Mouse (Mus musculus): ENCODE results near the gene Pdpn.
A peak's percentile ranks its signal among the peaks of the same experiment; 100 is the strongest.

Gene Pdpn

DNA sequence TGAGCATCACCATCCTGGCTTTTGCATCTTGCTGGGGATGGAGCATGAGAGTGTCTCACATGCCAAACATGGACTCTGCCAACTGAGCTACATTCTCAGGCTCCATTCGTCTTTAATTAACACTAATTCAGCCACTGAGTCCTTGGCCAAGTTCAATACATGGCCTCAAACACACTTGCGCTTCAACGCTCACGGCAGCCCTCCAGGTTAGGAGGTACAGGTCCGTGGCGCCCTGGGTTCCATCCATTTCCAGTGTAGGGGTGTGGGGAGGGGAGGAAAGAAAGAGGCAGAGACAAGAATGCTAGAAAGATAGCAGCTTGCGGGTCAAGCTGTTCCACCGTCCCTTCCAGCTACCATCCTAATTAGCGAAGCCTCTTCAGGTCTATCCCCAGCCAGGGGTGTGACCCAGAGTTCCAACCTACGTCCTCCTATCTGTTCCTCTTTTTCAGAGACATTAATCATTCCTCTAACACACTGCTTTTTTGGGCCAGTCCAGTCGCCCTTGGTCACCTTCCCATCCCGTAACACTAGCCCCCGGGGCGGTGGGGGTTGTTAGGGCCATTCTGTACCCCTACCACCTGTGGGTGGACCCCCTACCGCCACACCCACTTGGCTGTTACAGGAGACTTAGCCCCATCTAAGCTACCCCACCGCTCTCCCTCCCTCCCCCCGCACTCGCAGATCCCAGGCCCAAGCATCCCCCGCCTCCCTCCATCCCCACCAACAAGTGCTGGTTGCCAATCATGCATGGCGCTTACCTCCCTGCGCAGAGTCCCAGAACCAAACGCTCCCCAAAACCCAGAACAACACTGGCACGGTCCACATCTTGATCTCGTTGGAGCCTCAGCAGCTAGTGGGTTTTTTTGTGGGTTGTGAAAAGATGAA lies 691 bp downstream of the Pdpn start:
- DNase-seq: peak; percentile 67

DNA sequence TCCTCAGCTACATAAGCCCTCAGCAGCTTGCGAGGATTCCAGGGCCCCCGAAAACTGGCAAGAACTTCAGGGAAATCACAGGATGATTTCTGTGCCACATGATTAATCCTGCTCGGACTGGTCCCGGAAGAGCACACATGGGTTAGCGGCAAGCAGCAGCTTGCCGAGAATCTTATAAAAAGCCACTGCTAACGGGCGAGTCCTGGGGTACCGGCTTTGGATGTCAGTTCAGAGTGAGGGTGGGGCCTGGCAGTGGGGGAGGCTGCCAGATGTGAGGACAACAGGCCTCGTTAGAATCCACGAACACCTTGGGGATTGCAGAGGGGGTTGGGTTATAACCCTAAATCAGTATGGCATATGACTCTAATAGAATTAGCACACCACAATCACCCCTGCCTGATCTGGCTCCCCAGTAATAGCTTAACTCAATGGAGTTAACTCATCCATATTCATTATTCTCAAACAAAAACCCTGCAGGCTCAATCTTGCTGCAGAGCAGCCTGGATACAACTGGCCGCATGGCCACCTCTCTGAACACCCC lies 2.3 kb downstream of the Pdpn start:
- no peak for DNase-seq

DNA sequence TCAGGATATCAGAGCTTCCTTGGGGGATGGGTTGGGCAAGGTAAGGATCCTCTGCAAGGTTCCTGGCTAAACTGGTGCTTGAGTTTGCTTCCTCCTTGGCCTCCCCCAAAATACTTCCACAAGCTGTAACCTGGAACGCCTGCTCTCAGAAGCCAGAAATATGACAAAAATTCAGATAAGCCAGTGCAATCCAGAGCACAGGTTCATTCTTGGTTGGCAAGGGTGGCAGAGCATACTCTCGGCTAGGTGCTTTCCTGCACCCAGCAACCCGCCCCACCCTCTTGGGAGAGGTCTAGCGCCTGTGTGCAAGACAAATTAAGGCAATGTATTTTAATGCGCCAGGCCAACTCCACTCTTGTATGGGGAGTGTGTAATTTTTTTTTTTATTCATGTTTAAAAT lies 3.2 kb downstream of the Pdpn start:
- no peak for DNase-seq

DNA sequence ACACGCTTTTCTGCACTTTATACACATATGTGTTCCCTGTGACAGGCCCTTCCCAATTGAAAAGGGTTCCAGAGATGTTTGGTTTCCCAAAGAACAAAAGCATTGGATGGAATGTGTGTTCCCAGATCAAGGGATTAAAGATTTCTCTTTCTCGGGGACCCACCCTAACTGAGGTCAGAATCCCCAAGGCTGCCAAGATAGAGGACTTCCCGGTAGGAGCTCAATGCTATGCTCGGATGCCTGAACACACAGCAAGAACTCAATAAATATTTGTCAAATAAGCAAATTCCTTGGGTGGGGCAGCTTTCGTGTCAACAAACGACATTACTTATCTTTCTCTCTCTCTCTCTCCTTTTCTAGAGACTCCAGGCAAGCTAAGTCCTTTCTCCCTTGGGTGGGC lies 5.0 kb downstream of the Pdpn start:
- no peak for DNase-seq

DNA sequence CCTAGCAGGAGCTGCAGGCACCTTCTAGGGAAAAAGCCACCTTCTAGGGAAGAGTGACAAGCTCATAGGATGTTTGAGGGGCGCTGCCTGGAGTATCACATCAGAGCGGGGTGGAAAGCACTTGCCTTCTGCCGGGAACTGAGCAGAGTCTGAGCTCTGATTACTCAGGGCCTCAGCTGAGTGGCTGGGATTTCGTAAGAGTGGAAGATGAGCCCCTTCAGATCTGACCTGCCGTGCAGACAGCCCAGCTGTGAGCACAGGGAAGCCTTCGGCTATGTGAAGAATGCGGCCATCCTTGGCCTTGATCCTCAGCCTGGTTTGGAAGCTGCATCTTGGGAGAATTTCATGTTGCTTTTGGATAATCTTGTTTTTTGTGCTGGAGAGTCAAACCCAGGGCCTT lies 10.5 kb downstream of the Pdpn start:
- no peak for DNase-seq

DNA sequence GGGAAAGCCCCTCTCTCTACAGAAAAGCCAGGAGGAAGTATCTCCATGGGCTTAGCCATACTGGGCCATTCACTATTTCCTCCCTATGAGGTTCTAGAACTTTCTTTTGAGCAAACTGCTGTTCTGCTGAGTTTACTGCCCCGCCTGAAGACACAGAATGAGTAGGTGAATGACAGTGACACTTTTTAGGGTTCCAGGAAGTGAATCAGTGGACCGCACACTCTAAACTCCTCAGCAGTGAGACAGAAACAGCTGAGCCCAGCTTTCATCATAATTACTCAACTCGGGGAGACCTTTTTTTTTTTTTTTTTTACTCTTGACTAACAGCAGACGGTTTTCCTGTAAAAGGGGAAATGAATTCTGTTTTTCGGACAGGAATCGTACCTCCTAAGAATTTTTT lies 10.9 kb downstream of the Pdpn start:
- DNase-seq: no peak

DNA sequence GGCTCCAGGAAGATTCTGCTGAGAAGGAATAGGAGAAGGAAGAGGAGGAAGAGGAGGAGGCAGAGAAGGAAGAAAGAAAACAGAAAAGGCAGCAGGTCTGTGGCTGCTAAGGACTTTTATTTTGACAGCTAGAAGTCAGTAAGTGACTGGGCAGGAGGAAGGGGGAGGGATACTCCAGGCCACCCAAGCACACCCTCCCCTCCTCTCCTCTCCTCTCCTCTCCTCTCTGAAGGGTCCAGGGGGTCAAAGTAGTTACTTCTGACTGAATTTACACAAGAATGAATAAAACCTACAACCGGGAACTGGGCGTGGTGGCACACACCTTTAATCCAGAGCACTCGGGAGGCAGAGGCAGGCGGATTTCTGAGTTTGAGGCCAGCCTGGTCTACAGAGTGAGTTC lies 12.3 kb downstream of the Pdpn start:
- DNase-seq: no peak

DNA sequence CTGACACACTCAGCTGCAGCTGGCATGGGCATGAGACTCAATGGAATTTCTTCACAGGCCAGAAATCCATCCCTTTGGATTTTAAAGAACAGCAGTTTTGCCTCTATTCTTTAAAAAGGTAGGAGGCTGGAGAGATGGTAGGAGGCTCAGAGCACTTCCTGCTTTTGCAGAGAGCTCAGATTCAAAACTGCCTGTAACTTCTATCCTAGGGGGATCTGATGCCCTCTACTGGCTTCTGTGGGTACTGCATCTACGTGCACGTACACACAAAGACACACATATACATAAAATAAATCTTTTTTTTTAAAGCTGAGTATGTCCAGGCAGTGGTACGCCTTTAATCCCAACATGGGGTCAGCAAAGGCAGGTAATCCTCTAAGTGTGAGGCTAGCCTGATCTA lies 19.2 kb downstream of the Pdpn start:
- DNase-seq: peak; percentile 72

DNA sequence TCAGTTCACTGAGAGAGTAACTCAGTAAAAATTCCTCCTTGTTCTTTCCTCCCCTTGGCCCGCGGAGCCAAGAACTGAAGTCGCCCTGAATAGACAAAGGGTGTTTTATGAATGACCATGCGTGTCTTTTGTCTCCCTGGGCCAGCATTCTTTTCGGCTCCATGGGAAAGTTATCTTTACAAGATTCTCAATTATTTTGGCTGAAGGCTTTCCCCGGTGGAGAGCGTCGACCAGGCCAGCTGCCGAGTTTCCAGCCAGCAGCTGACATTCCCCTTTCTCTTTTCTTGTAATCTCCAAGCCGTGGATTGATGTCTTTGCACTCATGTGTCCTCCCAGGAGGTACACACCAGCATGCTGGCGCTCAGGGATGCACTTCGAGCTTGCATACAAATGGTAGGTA lies 19.7 kb downstream of the Pdpn start:
- DNase-seq: peak; percentile 88

DNA sequence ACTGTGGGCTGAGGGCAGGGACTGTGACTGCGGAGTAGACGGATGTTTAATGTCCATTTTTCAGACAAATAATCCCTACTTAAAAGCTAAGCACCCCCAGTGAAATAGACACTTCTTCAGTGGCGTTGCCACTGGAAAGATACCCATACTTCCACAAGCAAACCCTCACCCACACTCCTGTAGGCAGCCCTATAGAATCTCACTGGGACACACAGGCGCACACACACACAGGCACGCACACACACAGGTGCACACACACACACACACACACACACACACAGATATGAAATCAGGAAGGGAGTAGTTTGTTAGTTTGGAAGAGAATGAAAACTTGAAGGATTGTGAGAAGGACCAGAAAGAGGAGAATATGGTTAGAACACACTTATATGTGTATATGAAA lies 20.3 kb downstream of the Pdpn start:
- no peak for DNase-seq

DNA sequence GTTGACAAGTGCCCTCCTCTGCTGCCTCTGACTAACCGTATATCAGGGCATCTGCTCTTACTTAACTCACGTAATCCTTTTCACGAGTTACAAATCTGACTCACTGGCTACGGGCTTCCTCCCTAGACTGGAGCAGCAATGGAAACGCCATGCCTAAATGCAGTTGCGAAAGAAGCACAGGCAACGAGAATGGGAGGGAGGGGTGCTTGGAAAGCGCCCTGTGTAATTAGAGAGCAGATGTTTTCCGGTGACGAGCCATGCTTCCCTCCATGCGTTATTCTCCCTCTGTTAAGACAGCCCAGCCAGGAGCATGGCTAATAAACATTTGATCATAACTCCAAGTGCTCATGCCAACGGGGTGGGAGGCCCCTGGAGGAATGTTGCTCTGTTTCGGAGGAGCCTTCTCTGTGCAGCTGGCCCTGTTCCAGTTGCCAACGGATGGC lies 20.9 kb downstream of the Pdpn start:
- peak; percentile 79 for DNase-seq

DNA sequence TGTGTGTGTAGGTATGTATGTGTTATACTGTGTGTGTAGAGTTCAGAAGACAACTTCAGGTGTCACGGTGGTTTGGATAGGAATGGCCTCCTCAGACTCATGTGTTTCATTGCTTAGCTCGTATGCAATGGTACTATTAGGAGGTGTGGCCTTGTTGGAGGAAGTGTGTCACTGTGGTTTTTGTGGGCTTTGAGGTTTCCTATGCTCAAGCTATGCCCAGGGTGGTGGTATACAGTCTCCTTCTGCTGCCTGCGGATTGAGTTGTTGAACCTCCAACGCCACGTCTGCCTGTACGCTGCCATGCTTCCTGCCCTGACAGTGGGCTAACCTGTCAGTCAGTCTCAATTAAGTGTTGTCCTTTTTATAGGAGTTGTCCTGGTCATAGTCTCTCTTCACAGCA lies 22.0 kb downstream of the Pdpn start:
- no peak for DNase-seq

DNA sequence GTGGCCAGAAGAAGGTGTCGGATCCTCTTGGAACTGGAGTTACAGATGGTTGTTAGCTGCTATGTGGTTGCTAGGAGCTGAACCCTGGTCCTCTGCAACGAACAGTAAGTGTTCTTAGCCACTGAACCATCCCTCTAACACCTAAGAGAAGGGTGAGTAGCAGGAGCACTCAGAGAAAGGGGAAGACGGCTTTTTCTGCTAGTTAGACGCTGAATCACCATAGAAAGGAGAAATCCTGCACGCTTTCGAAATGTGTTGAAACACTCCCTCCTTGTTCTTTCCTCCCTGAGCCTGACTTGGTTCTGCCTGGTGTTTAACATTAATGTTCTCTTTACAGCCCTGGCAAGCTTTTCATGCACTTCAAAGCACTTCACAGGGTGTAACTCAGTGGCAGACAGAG lies 27.8 kb downstream of the Pdpn start:
- DNase-seq: no peak

DNA sequence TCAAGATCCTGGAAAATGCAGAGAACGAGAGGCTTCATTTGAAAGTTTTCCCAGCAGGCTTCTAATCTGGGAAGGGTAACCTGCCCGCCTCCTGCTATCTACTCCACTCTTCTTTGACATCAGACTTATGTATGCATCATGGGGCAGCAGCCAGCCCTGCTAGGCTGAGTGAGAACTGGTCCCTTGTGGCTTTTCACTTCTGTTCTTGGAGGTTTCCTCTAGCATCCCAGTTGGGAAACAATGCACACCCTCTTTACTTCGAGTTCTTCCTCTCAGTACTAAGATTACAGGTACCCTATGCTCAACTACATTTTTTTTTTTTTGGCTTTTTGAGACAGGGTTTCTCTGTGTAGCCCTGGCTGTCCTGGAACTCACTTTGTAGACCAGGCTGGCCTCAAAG lies 28.5 kb downstream of the Pdpn start:
- DNase-seq: no peak

DNA sequence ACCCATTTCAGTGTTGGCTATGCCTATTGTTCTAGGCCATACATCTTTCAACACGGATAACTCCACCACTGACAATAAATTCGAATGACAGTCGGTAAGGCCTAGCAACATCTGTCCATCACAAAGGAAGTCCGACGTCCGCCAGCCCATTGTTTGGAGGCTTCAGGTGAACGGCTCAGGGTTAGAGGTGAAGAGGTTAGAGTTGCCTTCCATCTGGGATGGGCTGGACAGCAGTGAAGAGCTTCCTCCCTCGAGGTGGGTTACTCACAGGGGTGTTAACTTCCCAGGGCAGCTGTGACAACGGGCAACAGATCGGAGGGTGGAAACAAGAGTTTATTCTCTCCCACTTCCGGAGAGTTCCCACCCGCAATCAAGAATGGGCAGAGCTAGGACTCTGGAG lies 36.7 kb downstream of the Pdpn start:
- no peak for DNase-seq

DNA sequence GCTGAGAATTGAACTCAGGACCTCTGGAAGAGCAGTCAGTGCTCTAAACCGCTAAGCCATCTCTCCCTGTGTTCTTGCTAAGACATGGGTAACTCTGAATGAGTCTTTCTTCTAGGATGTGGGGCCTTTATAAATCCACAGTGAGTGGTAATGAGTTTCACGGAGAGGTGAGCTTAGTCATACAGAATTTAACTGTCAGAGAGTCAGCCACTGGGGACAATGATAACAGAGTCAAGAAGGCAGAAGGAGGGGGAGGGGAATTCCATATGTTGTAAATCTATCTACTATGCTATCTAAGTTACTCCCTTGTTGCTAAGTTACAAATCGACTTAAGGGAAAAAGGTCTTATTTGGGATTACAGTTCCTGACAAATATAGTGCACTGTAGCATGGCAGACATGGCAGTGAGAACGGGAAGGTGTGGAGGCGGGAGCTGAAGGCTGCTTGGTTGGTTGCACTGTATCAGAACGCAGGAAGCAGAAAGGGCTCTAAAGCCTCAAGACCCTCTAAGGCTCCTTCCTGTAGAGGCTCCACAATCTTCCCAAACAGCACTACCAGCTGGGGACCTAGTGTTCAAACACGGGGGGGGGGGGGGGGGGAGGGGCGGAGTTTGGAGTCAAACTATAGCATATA lies 39.5 kb downstream of the Pdpn start:
- peak; percentile 27 for DNase-seq

DNA sequence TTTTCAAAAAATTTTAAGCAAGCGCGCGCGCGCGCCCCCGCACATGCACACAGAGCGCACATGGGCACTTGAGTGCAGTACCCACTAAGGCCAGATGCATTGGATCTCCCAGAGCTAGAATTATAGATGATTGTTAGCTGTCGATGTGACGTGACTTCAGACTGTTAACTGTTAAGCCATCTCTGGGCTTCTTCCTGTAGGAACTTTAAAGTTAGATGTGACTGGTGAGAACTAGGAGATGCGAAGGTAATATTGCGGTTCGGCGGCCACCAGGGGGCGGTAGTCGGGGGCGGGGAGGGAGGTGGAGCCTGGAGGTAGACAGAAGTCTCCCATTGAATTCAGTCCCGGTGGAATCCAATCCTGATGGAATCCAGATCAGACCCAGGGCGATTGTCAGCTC lies 40.8 kb downstream of the Pdpn start:
- DNase-seq: peak; percentile 66

DNA sequence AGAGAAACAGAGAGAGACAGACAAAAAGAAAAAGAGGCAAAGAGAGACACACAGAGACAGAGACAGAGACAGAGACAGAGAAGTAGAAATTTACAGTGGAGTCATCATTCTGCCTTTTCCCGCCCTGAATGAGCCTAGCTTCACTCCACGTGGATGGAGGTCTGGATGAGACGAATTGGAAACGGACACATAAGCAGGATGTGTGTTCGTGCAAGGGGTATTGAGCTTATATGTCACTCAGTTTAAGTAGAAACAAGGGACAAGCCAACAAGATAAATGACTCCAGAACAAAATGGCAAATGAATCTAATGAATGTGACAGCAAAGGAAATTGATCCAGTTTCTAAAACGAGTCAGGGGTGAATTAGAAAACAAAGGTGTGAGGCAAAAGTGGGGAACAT lies 41.4 kb downstream of the Pdpn start:
- no peak for DNase-seq

DNA sequence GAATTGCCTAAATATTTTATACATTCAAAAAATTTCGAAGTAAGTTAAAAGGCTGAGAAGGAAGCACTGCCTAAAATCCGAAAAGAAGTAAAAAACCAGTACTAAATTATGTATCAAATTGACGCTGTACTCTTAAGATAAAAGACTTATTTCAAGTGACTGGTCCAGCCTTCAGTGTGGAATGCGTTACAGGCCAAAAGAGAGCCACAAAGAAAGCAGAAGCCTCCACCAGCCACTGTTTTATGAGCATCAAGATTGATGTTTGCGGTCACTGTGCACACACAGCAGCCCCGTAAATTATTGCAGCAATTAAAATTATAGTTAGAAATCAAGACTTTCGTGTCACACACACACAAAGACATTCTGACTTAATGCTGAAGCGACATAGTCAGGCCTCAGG lies 43.8 kb downstream of the Pdpn start:
- no peak for DNase-seq

DNA sequence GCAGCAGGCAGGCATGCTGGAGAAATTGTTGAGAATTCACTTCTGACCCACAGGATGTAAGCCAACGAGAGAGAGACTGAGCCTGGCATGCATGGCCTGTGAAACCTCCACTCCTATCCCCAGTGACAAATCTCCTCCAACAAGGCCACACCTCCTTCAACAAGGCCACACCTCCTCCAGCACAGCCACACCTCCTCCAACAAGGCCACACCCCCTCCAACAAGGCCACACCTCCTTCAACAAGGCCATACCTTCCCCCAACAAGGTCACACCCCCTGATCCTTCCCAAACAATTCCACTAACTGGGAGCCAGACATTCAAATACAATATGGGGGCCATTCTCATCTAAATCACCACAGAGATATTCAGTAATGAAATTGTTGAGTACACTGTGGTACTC lies 46.0 kb downstream of the Pdpn start:
- DNase-seq: no peak

DNA sequence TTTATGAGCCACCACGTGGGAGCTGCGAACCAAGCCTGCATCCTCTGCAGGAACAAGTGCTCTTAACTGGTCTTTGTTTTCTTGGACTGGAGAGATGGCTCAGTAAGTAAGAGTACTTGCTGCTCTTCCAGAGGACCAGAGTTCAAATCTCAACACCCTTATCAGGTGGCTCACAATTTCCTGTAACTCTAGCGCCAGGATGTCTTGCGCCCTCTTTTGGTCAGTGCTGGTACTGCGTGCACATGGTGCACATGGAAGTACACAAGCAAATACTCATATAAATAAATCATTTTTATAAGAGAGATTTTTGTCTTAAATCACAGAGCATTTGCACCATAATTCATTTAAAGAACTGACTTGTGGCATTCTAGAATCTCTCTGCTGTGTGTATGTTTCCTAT lies 51.3 kb downstream of the Pdpn start:
- no peak for DNase-seq

DNA sequence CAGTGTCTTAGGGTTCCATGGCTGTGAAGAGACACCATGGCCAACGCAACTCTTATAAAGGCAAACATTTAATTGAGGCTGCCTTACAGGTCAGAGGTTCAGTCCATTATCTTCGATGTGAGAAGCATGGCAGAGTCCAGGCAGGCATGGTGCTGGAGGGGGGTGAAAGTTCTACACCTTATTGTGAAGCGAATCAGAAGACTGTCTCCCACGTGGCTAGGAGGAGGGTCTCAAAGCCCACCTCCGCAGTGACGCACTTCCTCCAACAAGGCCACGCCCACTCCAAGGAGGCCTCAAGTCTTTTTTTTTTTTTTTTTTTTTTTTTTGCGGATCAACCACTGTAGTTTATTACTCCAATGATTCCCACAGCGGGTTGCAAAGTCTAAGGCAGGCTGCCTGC lies 58.1 kb downstream of the Pdpn start:
- DNase-seq: no peak

DNA sequence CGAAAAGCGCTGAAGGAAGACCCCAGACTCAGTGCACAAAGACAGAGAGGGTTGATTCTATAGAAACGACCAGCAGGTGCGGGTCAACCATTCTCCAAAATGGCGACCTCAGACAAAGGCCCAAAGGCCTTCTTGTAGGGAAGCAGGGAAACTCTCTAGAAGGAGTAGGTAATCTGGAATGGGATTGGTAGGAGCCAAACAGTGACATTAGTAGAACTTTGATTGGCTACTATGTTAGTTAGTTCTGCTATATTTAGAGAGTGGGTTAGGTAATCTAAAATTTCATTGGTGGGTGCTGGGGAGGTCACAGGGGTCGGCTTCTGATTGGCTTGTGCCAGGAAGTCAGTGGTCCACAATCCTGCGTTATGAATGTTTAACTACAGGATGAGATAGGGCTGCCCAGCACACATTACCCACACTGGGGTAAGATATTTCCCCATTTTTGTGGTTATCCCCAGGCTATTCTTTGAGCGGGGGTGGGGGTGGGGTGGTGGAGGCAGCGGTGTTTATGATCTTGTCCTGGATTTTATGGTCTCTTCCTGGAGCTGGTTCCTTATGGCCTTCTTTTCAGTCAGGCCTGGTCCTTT lies 59.7 kb downstream of the Pdpn start:
- DNase-seq: no peak

DNA sequence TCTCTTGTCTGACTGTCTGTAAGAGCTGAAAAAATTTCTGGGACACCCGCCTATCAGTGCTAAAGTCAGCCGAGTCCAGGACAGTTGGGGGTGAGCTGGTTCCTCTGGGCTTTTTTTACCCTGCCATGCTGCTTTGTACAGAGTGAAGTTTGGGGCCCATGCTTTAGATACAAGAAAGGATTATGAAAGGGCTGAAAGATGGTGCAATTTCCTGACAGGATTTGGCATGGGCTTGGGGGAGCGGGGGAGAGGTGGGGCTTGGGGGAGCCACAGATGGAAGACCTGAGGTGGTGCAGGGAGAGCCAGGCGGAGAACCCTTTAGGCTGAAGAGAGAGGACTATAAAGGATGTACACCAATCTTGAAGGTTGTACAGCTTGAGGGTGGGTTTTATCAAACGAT lies 60.2 kb downstream of the Pdpn start:
- DNase-seq: no peak
